Mouse (Mus musculus): ENCODE data around the gene Hipk1. TPM values are rescaled to one million over a fixed set of nuclear protein-coding genes. Genes with fewer than 3 reads are reported as not detected.

Gene Hipk1
- polyA plus RNA-seq, 1 experiment = 48.6 TPM

DNA sequence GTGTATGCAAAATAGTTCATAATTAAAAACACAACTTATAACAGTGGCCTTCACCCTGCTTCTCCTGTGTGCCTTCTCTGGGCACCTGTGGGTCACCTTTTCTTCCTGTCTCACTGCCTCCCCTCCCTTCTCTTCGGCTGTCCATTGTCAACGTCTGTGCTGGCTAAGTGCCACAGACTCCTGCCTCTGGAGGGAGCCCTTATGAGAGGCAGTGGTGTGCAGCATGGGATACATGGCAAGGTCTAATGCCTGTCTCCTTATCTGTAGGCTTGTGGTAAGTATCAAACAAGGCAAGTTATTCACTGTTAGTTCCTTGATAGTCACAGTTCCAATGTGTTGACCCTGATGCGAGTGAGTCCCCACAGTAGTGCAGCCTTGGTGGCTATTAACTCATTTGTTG lies 67.2 kb downstream of the Hipk1 start:
- no peak for DNase-seq (ENCODE audit: extremely low spot score in 1 of 2, low spot score in 1 of 2)

DNA sequence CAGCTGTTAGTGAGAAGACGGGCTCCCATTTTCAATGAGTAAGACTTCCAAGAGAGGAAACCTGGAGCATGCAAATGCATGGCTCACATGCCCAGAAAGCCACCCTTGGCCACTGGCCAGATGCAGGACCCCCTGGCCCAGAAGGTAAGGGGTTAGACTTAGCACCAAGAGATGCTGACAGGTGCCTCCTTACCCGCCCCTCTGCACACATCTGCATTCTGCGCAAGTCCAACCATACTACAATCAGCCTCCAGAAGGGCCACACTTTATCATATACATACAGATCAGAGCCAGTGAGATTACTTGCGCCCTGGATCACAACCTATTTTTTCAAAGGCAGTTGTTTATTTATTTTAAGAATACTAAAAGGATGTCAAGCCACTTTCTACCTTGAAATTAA lies 72.6 kb downstream of the Hipk1 start:
- no peak for DNase-seq (ENCODE audit: extremely low spot score in 1 of 2, low spot score in 1 of 2)

- peak in 1 of 2 experiments; percentile 50 for DNase-seq (ENCODE audit: extremely low spot score in 1 of 2, low spot score in 1 of 2)
Measured at GRCm38 (mm10) chr3:103716774-103717760, 74.3 kb downstream of the Hipk1 start.

- DNase-seq (ENCODE audit: extremely low spot score in 1 of 2, low spot score in 1 of 2) = no peak
Measured at GRCm38 (mm10) chr3:103715762-103716693, 75.3 kb downstream of the Hipk1 start.

DNA sequence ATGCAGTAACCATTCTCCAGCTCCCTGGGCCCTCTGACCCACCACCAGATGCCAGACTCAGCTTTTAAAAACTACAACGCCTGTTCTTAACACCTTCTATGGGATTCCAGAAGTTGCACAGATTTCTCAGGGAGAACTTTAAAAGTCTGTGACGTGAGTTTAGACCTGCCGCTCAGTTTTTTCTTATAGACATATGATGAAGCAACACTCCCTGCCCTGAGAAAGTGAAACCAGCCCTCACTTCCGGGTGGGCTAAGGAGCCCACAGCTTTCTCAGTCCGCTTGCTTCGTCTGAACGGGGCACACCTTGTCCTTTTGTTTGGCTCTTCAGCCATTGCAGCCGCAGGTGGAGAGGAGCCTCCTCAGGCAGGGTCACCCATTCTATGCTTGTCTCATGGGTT lies 76.4 kb downstream of the Hipk1 start:
- no peak for DNase-seq (ENCODE audit: extremely low spot score in 1 of 2, low spot score in 1 of 2)

DNA sequence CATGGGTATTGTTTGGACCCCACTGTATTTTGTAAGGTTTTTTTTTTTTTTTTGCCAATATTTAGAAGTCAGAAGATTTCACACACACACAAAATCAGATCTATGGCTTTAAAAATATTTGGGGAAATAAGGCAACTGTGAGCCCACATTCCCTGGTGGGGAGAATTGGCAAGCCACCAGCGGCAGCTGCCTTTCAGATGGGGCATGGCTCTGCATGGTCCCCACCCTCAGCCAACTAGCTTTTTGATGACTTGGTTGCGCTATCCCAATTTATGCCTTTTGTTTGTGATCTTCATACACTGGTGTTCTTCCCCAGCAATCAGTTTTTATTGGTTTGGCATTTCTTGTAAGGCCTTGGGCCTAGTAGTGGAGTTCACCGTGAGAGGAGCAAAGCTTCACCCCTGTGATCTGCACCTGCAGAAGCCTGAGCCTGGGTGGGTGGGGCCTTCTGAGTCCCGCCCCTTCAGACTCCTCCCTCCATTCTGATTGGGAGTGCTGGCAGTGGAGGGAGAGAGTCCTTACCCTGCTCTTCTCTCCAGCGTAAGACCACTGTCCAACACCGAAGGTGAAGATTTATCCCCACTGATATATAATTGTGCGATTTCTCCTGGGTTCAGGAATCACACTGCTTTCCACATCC lies 77.0 kb downstream of the Hipk1 start:
- DNase-seq (ENCODE audit: extremely low spot score in 1 of 2, low spot score in 1 of 2) = no peak

GRCm38 (mm10) chr3:103712196-103712595 lies 79.2 kb downstream of the Hipk1 start:
- no peak for DNase-seq (ENCODE audit: extremely low spot score in 1 of 2, low spot score in 1 of 2)

DNA sequence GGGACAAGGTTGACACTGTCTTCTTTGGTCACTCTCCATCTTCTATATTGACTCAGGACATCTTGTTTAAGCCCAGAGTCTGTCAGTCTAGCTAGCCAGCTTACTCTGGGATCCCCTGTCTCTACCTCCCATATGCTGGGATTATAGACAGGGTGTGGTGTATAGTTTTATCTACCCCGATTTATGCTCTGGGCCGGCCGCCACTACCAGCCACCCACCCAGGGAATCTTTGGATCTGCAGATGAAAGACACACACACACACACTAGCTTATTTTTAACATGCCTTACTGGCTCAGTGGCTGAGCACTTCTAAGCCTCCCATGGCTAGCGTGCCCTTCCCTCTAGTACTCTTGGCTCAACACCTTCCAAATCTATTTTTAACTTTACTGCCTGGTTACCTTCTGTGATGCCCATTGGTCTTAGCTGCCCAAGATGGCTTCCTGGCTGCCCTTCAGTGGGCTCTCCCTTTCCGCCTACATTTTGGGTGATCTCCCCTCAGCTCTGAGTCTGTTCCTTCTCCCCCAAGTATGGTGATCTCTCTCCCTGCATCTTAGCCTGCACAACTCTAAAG lies 81.8 kb downstream of the Hipk1 start:
- peak in 1 of 2 experiments; percentile 25 for DNase-seq (ENCODE audit: extremely low spot score in 1 of 2, low spot score in 1 of 2)

DNA sequence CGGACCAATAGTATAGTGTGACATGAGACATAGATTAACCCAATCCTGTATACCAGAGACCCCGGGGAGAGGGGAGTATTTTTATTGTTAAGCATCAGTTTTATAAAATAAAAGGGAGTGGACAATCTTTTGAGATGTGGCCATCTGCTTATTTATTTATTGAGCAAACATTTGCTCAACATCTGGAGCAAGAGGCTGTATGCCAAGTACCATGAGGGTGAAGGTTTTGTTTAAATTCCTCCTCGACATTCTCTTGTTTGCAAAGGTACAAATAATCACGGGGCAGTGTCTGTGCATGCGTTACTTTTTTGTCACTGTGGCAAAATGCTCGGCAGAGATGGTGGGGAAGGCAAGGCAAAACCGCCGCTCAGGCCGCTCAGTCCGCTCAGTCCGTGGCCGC lies 85.9 kb downstream of the Hipk1 start:
- DNase-seq (ENCODE audit: extremely low spot score in 1 of 2, low spot score in 1 of 2) = no peak

GRCm38 (mm10) chr3:103704661-103705060 lies 86.7 kb downstream of the Hipk1 start:
- DNase-seq (ENCODE audit: extremely low spot score in 1 of 2, low spot score in 1 of 2) = no peak

DNA sequence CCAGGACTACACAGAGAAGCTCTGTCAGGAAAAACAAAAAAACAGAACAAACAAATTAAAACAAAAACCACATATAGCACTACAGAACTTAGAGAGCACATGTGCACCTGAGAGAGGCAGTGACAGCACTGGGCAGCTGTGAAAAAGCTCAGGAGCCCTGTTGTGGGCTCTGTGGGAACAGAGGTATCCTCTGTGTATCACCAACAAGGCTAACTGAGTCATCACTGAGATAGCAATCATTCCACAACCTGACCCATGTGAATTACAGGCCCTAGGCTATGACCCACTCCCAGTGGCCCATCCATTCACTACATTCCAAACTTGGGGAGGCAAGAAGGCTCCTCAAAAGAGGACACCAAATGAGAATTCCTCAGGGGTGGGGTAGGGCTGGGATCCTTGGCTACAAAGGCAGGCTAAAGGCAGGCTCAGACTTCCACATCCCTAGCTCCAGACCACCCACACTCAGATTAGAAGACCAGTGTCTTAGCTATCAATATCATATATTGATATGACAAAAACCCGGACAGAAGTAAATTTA lies 94.9 kb downstream of the Hipk1 start:
- no peak for DNase-seq (ENCODE audit: extremely low spot score in 1 of 2, low spot score in 1 of 2)

GRCm38 (mm10) chr3:103695556-103695955 lies 95.8 kb downstream of the Hipk1 start:
- no peak for DNase-seq (ENCODE audit: extremely low spot score in 1 of 2, low spot score in 1 of 2)

GRCm38 (mm10) chr3:103690506-103690905 lies 100.9 kb downstream of the Hipk1 start:
- DNase-seq (ENCODE audit: extremely low spot score in 1 of 2, low spot score in 1 of 2) = no peak

Other genes starting within 250 kb of the Hipk1 start
- 61.9 and 68.6 TPM in 2 replicates for gene Syt6, start 216.3 kb downstream of the Hipk1 start, polyA plus RNA-seq (2012; rRNA removed)
- gene Atg4a-ps, start 145.5 kb downstream of the Hipk1 start, polyA plus RNA-seq (2012; rRNA removed) = 0.06 and 0.12 TPM in 2 replicates
- gene Olfml3, start 53.6 kb downstream of the Hipk1 start, polyA plus RNA-seq (2012; rRNA removed) = 11.0 and 14.8 TPM in 2 replicates
- gene Gm10964, start 52.2 kb downstream of the Hipk1 start, polyA plus RNA-seq (2012; rRNA removed) = not detected in 2 replicates
- gene Dclre1b, start 17.9 kb upstream of the Hipk1 start, polyA plus RNA-seq (2012; rRNA removed) = 5.0 and 6.3 TPM in 2 replicates
- gene Ap4b1, start 18.0 kb upstream of the Hipk1 start, polyA plus RNA-seq (2012; rRNA removed) = 14.7 and 15.7 TPM in 2 replicates
- gene Gm43064, start 18.0 kb upstream of the Hipk1 start, polyA plus RNA-seq (2012; rRNA removed) = 0.20 TPM in 1 of 2 replicates, not detected in the other
- gene Bcl2l15, start 41.0 kb upstream of the Hipk1 start, polyA plus RNA-seq (2012; rRNA removed) = 2.6 and 2.8 TPM in 2 replicates
- gene Ptpn22, start 68.2 kb upstream of the Hipk1 start, polyA plus RNA-seq (2012; rRNA removed) = 0.92 and 1.1 TPM in 2 replicates
- gene Rsbn1, start 122.6 kb upstream of the Hipk1 start, polyA plus RNA-seq (2012; rRNA removed) = 12.8 and 12.9 TPM in 2 replicates
- gene Phtf1, start 176.5 kb upstream of the Hipk1 start, polyA plus RNA-seq (2012; rRNA removed) = 26.4 and 26.8 TPM in 2 replicates